Mouse (Mus musculus): ENCODE measurements around the gene Msh6.

DNA sequence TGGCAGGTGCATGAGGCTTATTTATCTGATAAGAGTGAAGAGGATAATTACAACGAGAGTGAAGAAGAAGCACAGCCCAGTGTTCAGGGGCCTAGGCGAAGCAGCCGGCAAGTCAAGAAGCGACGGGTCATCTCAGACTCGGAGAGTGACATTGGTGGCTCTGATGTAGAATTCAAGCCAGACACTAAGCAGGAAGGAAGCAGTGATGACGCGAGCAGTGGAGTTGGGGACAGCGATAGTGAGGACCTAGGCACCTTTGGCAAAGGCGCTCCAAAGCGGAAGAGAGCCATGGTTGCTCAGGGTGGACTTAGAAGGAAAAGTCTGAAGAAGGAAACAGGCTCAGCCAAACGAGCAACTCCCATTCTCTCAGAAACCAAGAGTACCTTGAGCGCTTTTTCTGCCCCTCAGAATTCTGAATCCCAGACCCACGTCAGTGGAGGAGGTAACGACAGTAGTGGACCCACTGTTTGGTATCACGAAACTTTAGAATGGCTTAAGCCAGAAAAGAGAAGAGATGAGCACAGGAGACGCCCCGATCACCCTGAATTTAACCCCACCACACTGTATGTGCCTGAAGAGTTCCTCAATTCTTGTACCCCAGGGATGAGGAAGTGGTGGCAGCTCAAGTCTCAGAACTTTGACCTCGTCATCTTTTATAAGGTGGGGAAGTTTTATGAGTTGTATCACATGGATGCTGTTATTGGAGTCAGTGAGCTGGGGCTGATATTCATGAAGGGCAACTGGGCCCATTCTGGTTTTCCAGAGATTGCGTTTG, 9.8 kb downstream of the Msh6 start:
- no peak for TF ChIP-seq MAFK (IDR thresholded peaks at IDR 0.05; ENCODE audit: insufficient read depth, low read depth, low read length)
- TF ChIP-seq ZC3H11A (IDR thresholded peaks at IDR 0.05; ENCODE audit: borderline replicate concordance, low read depth, low read length): no peak
- TF ChIP-seq ZNF384 (IDR thresholded peaks at IDR 0.05; ENCODE audit: low read depth, low read length): no peak
- TF ChIP-seq CHD2 (IDR thresholded peaks at IDR 0.05; ENCODE audit: low read depth, low read length): no peak
